Mouse (Mus musculus) thymus, postnatal 25 days (tissue): ENCODE measurements around the gene Ppm1m.
"Not testable (repeated sequence)": the region's sequence is repeated elsewhere in the genome, so short reads cannot be mapped to it uniquely, and the experiment has no call there.

Source experiments
- DNase-seq: peaks from one replicate; pipeline ENCODE4 v3.0.0; 2022

Gene Ppm1m

GRCm38 (mm10) chr9:106191355-106191754, 8.2 kb downstream of the Ppm1m start:
- DNase-seq: no peak

GRCm38 (mm10) chr9:106183996-106184395, 15.6 kb downstream of the Ppm1m start:
- DNase-seq: no peak

- no peak for DNase-seq
Observed at GRCm38 (mm10) chr9:106182146-106182545, 17.4 kb downstream of the Ppm1m start.

GRCm38 (mm10) chr9:106179964-106180363, 19.6 kb downstream of the Ppm1m start:
- DNase-seq: no peak

- no peak for DNase-seq
Observed at GRCm38 (mm10) chr9:106179454-106179853, 20.1 kb downstream of the Ppm1m start.

GRCm38 (mm10) chr9:106177799-106178198, 21.7 kb downstream of the Ppm1m start:
- no peak for DNase-seq

GRCm38 (mm10) chr9:106176769-106177168, 22.8 kb downstream of the Ppm1m start:
- no peak for DNase-seq

- no peak for DNase-seq
Observed at GRCm38 (mm10) chr9:106175552-106176200, 23.9 kb downstream of the Ppm1m start.

GRCm38 (mm10) chr9:106173363-106173762, 26.2 kb downstream of the Ppm1m start:
- no peak for DNase-seq

- no peak for DNase-seq
Observed at GRCm38 (mm10) chr9:106172527-106172926, 27.0 kb downstream of the Ppm1m start.

GRCm38 (mm10) chr9:106171346-106172158, 28.0 kb downstream of the Ppm1m start:
- DNase-seq: peak; percentile 50

- DNase-seq: peak; percentile 90
Observed at GRCm38 (mm10) chr9:106170556-106171345, 28.8 kb downstream of the Ppm1m start, which contains the start of gene Wdr82. Gene Wdr82, plus strand, starts transcription at chr9:106170928.

GRCm38 (mm10) chr9:106169917-106170316, 29.6 kb downstream of the Ppm1m start:
- DNase-seq: no peak

- not testable (repeated sequence) for DNase-seq
Observed at GRCm38 (mm10) chr9:106169006-106169405, 30.5 kb downstream of the Ppm1m start.

- no peak for DNase-seq
Observed at GRCm38 (mm10) chr9:106167703-106168102, 31.8 kb downstream of the Ppm1m start.

- no peak for DNase-seq
Observed at GRCm38 (mm10) chr9:106167241-106167640, 32.3 kb downstream of the Ppm1m start.

GRCm38 (mm10) chr9:106166709-106167108, 32.8 kb downstream of the Ppm1m start:
- no peak for DNase-seq

- no peak for DNase-seq
Observed at GRCm38 (mm10) chr9:106160426-106160825, 39.1 kb downstream of the Ppm1m start.

- DNase-seq: peak; percentile 80
Observed at GRCm38 (mm10) chr9:106159784-106160301, 39.7 kb downstream of the Ppm1m start.

GRCm38 (mm10) chr9:106159237-106159636, 40.3 kb downstream of the Ppm1m start:
- no peak for DNase-seq

- no peak for DNase-seq
Observed at GRCm38 (mm10) chr9:106158037-106158491, 41.5 kb downstream of the Ppm1m start, which contains the start of gene Glyctk. Gene Glyctk, minus strand, starts transcription at chr9:106158138.

- no peak for DNase-seq
Observed at GRCm38 (mm10) chr9:106157623-106157925, 42.0 kb downstream of the Ppm1m start.
